Mouse (Mus musculus): ENCODE measurements around the gene Nqo1. TPM values are rescaled to one million over a fixed set of nuclear protein-coding genes. Genes with fewer than 3 reads are reported as not detected.

The Nqo1 gene
- total RNA-seq, 4 experiments from 2014 or later = 5.2 to 7.8 (median 6.7) TPM

Other genes with a start within 250 kb of the Nqo1 start
- 10 to 100 TPM; 46.1 to 69.6 (median 60.0) TPM for gene Nfat5, start 109.7 kb downstream of the Nqo1 start, total RNA-seq (2022)
- 10 to 100 TPM; 34.9 to 38.7 (median 36.6) TPM for gene Nob1, start 21.8 kb upstream of the Nqo1 start, total RNA-seq (2022)
- 10 to 100 TPM; 43.6 to 51.3 (median 44.5) TPM for gene Wwp2, start 33.2 kb upstream of the Nqo1 start, total RNA-seq (2022)
- 100 to 1,000 TPM; 105 to 114 (median 109) TPM for gene Psmd7, start 185.3 kb upstream of the Nqo1 start, total RNA-seq (2022)

All from left cerebral cortex, adult 8-10 months (tissue).